Mouse (Mus musculus) lung, embryonic 14.5 days (tissue): Measurements from ENCODE around the gene Capzb. TPM values are rescaled to one million over a fixed set of nuclear protein-coding genes. Genes with fewer than 3 reads are reported as not detected.

ENCODE experiments used
- ATAC-seq: fragments of 200-750 bp; cut with Nextera tagmentation; 2 replicates; pipeline ENCODE4 v1.8.0; 2017; ENCODE audit warnings: mild to moderate bottlenecking, moderate TSS enrichment, moderate library complexity; ENCODE audit not compliant: insufficient read depth
- DNase-seq: peaks from one replicate; pipeline ENCODE4 v3.0.0-alpha.2; 2015
- H3K27ac ChIP-seq: fragments of 300-500 bp; sonication (generic); 2 replicates; pipeline ENCODE4 v1.5.1; 2014; ENCODE audit warnings: low read depth, mild to moderate bottlenecking, moderate library complexity
- H3K27me3 ChIP-seq: fragments of 300-500 bp; sonication (generic); 2 replicates; pipeline ENCODE4 v1.6.1; 2014; ENCODE audit warnings: low read length, control low read depth; ENCODE audit not compliant: insufficient read depth
- H3K36me3 ChIP-seq: fragments of 300-500 bp; sonication (generic); 2 replicates; pipeline ENCODE4 v1.6.1; 2014; ENCODE audit warnings: control low read depth; ENCODE audit not compliant: insufficient read depth
- H3K4me1 ChIP-seq: fragments of 300-500 bp; sonication (generic); 2 replicates; pipeline ENCODE4 v1.6.1; 2014; ENCODE audit warnings: antibody characterized with exemption, control low read depth; ENCODE audit not compliant: insufficient read depth
- H3K4me2 ChIP-seq: fragments of 300-500 bp; sonication (generic); 2 replicates; pipeline ENCODE4 v1.6.1; 2014; ENCODE audit warnings: mild to moderate bottlenecking
- H3K4me3 ChIP-seq: fragments of 300-500 bp; sonication (generic); 2 replicates; pipeline ENCODE4 v1.5.1; 2014; ENCODE audit warnings: low read depth, low read length
- H3K9ac ChIP-seq: fragments of 300-500 bp; sonication (generic); 2 replicates; pipeline ENCODE4 v1.6.1; 2014
- H3K9me3 ChIP-seq: fragments of 300-500 bp; sonication (generic); 2 replicates; pipeline ENCODE4 v1.6.1; 2016; ENCODE audit warnings: low read depth, low read length, control low read depth
- CTCF ChIP-seq: IDR thresholded peaks from 2 replicates; pipeline ENCODE4 v1.5.1; 2016; ENCODE audit warnings: antibody characterized with exemption, low read depth
- WGBS: fragments of 180-500 bp; shearing (Covaris S2); extraction: QIAGEN DNeasy Blood & Tissue Kit; methylation state at CpG from one replicate; pipeline ENCODE4 v1.1.7; 2014; 5-methylcytosine and 5-hydroxymethylcytosine counted together
- microRNA-seq: library from miRNA; unstranded; fragments of <30 nt; microRNA quantifications from one replicate; pipeline ENCODE4, GENCODE M21; 2016; ENCODE audit warnings: borderline number of aligned reads
- polyA plus RNA-seq: library from polyadenylated mRNA; unstranded; fragments of >200 nt; fragmentation: Nextera tagmentation; extraction: Ambion mirVana; gene quantifications from 2 replicates; pipeline ENCODE4 v1.2.1, GENCODE M21; 2014

Capzb gene
- polyA plus RNA-seq, 1 experiment from 2014 or later = 336 TPM

- no peak overlapping the region for H3K9ac ChIP-seq
- no peak for TF ChIP-seq CTCF
- H3K4me1 ChIP-seq = no peaks in the 10 kb centered on the region
- H3K4me3 ChIP-seq = no peak overlapping the region
- H3K36me3 ChIP-seq = peaks cover 39% of the 10 kb centered on the region
- no peaks in the 10 kb centered on the region for H3K27me3 ChIP-seq
- H3K9me3 ChIP-seq = no peaks in the 10 kb centered on the region
- no peak for ATAC-seq
- no peak for DNase-seq
- WGBS = 86% methylated on average over 4 of the region's 4 CpGs
- no peak overlapping the region for H3K27ac ChIP-seq
- H3K4me2 ChIP-seq = no peak overlapping the region
These were observed 127.0 kb downstream of the Capzb start for GRCm38 (mm10) chr4:139319740-139320139.

DNA sequence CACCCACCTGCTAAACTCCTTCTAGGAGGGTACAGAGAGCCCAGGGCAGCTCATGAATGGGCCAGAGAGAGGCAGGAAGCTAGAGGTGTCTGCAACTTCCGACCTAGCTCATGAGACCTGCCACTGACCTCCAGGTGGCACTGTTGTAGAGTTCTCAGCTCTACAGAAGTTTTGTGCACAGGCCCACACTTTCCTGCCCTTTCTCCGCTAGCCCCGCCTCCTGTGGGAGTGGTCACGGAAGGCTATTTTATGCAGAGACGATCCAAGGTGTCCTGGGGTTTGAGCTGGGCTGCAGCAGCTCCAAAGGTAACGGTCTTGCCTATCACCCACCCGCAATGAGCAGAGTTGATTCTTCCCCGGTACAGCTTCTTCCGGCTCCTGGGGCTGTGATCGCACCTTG, 137.9 kb downstream of the Capzb start:
- peak; percentile 89 for DNase-seq
- Histone ChIP-seq H3K9ac (no peak overlapping the region; the same call in 1 of the 2 replicates), H3K27me3 (no peaks in the 10 kb centered on the region), H3K36me3 (no peaks in the 10 kb centered on the region), H3K27ac (no peak overlapping the region), H3K9me3 (no peaks in the 10 kb centered on the region), H3K4me2 (peak overlapping the region; percentile 50), H3K4me3 (peak overlapping the region; percentile 16; the same call in 1 of the 2 replicates), H3K4me1 (no peaks in the 10 kb centered on the region)
- TF ChIP-seq CTCF = peak; percentile 76
- WGBS = 8% methylated on average over 10 of the region's 10 CpGs
- ATAC-seq = peak; percentile 83

DNA sequence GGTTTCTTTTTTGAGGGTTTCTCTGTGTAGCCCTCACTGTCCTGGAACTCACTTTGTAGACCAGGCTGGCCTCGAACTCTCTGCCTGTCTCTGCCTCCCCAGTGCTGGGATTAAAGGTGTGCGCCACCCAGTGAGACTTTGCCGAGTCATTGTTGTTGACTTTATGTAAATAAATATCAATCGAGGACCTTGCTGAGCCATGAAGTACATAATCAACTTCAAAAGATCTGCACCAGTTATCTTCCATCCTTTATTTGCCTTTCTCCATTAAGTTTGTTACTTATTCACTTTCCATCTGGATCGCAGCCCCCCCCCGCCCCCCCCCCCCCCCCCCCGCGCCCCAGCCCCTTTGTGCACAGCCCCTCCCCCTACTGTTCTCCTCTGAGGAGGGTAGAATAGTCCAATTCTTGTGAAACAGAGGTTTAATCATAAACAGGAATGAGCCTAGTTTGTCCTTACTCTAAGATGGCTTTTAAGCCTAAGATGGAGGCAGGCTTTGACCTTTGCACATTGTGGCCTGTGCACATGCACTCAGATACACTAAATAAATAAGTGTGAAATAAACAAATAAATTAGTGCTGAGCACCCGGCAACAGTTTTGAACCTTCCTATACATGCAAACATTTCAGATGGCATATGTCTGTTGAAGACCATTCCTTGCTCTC, 142.1 kb downstream of the Capzb start:
- DNase-seq (no peak), ATAC-seq (no peak)
- no peak for TF ChIP-seq CTCF
- H3K4me2 ChIP-seq = no peak overlapping the region
- no peaks in the 10 kb centered on the region for H3K36me3 ChIP-seq
- no peaks in the 10 kb centered on the region for H3K9me3 ChIP-seq
- no peaks in the 10 kb centered on the region for H3K4me1 ChIP-seq
- H3K4me3 ChIP-seq = no peak overlapping the region
- H3K27ac ChIP-seq = peak overlapping the region; percentile 30; the same call in 1 of the 2 replicates
- no peak overlapping the region for H3K9ac ChIP-seq
- 53% methylated on average over 6 of the region's 9 CpGs for WGBS
- H3K27me3 ChIP-seq = peaks cover 3% of the 10 kb centered on the region; the same call in 1 of the 2 replicates

DNA sequence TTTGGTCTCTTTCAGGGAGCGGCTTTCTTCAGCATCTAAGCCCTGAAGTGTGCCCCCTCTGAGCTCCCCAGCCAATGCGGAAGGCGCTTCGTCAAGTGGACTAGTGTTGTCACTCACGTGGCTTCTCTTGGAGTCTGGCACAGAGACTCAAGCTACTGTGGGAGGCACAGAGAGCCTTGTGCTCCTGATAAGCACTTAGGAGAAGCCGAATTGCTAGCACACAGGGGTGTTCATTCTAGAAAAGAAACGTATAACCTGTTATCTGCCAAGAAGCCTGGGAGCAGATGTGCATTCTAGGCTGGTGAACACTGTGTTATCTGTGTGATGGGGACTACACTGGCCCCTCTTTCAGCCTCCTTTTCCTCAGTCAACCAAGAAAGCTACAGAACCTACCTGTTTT, 142.8 kb downstream of the Capzb start:
- Histone ChIP-seq H3K27ac (peak overlapping the region; percentile 30; the same call in 1 of the 2 replicates), H3K27me3 (peaks cover 3% of the 10 kb centered on the region; the same call in 1 of the 2 replicates), H3K4me3 (no peak overlapping the region), H3K4me1 (no peaks in the 10 kb centered on the region), H3K9me3 (no peaks in the 10 kb centered on the region), H3K4me2 (no peak overlapping the region), H3K9ac (no peak overlapping the region), H3K36me3 (no peaks in the 10 kb centered on the region)
- DNase-seq (no peak), ATAC-seq (no peak; the same call in 1 of the 2 replicates)
- 43% methylated on average over 7 of the region's 7 CpGs for WGBS
- TF ChIP-seq CTCF = no peak

- H3K9me3 ChIP-seq = no peaks in the 10 kb centered on the region
- H3K27me3 ChIP-seq = peaks cover 3% of the 10 kb centered on the region; the same call in 1 of the 2 replicates
- TF ChIP-seq CTCF = peak; percentile 90
- DNase-seq (peak; percentile 92), ATAC-seq (peak; percentile 49; the same call in 1 of the 2 replicates)
- H3K4me2 ChIP-seq = peak overlapping the region; percentile 52
- H3K4me1 ChIP-seq = no peaks in the 10 kb centered on the region
- peak overlapping the region; percentile 36; the same call in 1 of the 2 replicates for H3K9ac ChIP-seq
- no peak overlapping the region for H3K27ac ChIP-seq
- WGBS = 16% methylated on average over 24 of the region's 24 CpGs
- H3K4me3 ChIP-seq = peak overlapping the region; percentile 27
- no peaks in the 10 kb centered on the region for H3K36me3 ChIP-seq
These were observed 144.3 kb downstream of the Capzb start for GRCm38 (mm10) chr4:139336822-139337483.

DNA sequence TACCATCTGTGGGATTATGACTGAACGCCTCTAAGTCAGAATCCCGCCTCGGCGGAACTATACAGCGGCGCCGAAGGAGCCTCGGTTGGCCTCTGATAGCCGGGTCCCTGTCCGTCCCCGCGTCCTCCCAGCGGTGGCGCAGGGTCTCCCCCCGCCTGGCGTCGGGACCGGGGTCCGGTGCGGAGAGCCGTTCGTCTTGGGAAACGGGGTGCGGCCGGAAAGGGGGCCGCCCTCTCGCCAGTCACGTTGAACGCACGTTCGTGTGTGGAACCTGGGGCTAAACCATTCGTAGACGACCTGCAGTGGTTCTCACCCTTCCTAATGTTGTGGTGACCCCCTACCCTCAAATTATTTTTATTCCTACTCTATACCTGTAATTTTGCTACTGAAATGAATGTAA, 145.4 kb downstream of the Capzb start:
- Histone ChIP-seq H3K4me2 (no peak overlapping the region), H3K27me3 (peaks cover 3% of the 10 kb centered on the region; the same call in 1 of the 2 replicates), H3K4me1 (no peaks in the 10 kb centered on the region), H3K4me3 (no peak overlapping the region), H3K27ac (no peak overlapping the region), H3K9me3 (no peaks in the 10 kb centered on the region), H3K9ac (no peak overlapping the region), H3K36me3 (no peaks in the 10 kb centered on the region)
- no peak for TF ChIP-seq CTCF
- ATAC-seq (no peak), DNase-seq (no peak)
- WGBS = 38% methylated on average over 33 of the region's 33 CpGs

DNA sequence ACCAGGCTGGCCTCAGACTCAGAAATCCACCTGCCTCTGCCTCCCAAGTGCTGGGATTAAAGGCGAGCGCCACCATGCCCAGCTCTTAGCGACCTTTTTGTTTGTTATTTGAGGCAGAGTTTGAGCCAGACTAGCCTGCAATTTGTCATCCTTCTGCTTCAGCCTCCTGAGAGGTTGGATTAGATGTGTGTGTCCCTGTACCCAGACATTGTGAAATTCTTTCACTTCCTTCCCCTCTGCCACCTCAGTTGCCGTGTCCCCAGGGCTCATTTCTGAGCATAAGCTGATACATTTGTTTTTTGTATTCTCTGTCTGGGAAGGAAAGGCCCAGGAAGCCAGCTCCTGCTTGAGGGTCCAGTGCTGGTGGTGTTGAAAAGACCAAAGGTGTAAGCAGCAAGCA, 148.1 kb downstream of the Capzb start:
- DNase-seq = no peak
- Histone ChIP-seq H3K9me3 (no peaks in the 10 kb centered on the region), H3K36me3 (peaks cover under 1% of the 10 kb centered on the region; the same call in 1 of the 2 replicates), H3K9ac (no peak overlapping the region), H3K4me2 (no peak overlapping the region), H3K4me3 (no peak overlapping the region), H3K27ac (no peak overlapping the region), H3K4me1 (no peaks in the 10 kb centered on the region), H3K27me3 (peaks cover 3% of the 10 kb centered on the region; the same call in 1 of the 2 replicates)
- no peak for TF ChIP-seq CTCF
- no peak for ATAC-seq
- WGBS = 67% methylated on average over 4 of the region's 4 CpGs

Small RNAs within 50 kb of the gene (microRNA-seq; reads per million reads assigned to microRNA genes)
- gene Gm24245 (not detected), gene Gm25732 (not detected)

Other genes starting within 250 kb of the Capzb start
- gene Rnf186, start 225.8 kb upstream of the Capzb start, polyA plus RNA-seq = 0.24 and 0.69 TPM in 2 replicates
- gene Tmco4, start 220.0 kb upstream of the Capzb start, polyA plus RNA-seq = 2.6 and 3.7 TPM in 2 replicates
- not detected in 2 replicates for gene Htr6, start 117.3 kb upstream of the Capzb start, polyA plus RNA-seq
- gene Nbl1, start 99.9 kb upstream of the Capzb start, polyA plus RNA-seq = 43.8 and 48.0 TPM in 2 replicates
- gene Minos1, start 61.8 kb upstream of the Capzb start, polyA plus RNA-seq = 501 and 531 TPM in 2 replicates
- 10.5 and 11.0 TPM in 2 replicates for gene Pqlc2, start 117.8 kb downstream of the Capzb start, polyA plus RNA-seq
- 87.5 and 101 TPM in 2 replicates for gene Akr7a5, start 117.8 kb downstream of the Capzb start, polyA plus RNA-seq
- gene Mrto4, start 159.7 kb downstream of the Capzb start, polyA plus RNA-seq = 118 and 136 TPM in 2 replicates
- 28.7 and 31.0 TPM in 2 replicates for gene Emc1, start 159.7 kb downstream of the Capzb start, polyA plus RNA-seq
- 82.2 and 84.5 TPM in 2 replicates for gene Ubr4, start 159.7 kb downstream of the Capzb start, polyA plus RNA-seq